Mouse (Mus musculus) limb, embryonic 10.5 days (tissue): ENCODE results near the gene Slc15a3. TPM values are rescaled to one million over a fixed set of nuclear protein-coding genes. Genes with fewer than 3 reads are reported as not detected.

ENCODE experiments used
- DNase-seq: peaks from one replicate; pipeline ENCODE4 v3.0.0-alpha.2; 2017; ENCODE audit warnings: low spot score
- H3K27ac ChIP-seq: fragments of 300-500 bp; sonication (generic); 2 replicates; pipeline ENCODE4 v1.5.1; 2016; ENCODE audit warnings: mild to moderate bottlenecking
- H3K27me3 ChIP-seq: fragments of 300-500 bp; sonication (generic); 2 replicates; pipeline ENCODE4 v1.6.1; 2016; ENCODE audit warnings: low read depth, mild to moderate bottlenecking; ENCODE audit not compliant: poor library complexity, severe bottlenecking
- H3K36me3 ChIP-seq: fragments of 300-500 bp; sonication (generic); 2 replicates; pipeline ENCODE4 v1.6.1; 2016; ENCODE audit warnings: mild to moderate bottlenecking, moderate library complexity
- H3K4me1 ChIP-seq: fragments of 300-500 bp; sonication (generic); 2 replicates; pipeline ENCODE4 v1.6.1; 2016
- H3K4me3 ChIP-seq: fragments of 300-500 bp; sonication (generic); 2 replicates; pipeline ENCODE4 v1.5.1; 2016; ENCODE audit warnings: mild to moderate bottlenecking, moderate library complexity
- H3K9me3 ChIP-seq: fragments of 300-500 bp; sonication (generic); replicated peaks from 2 replicates; pipeline ENCODE4 v1.6.1; 2016; ENCODE audit warnings: mild to moderate bottlenecking
- WGBS: fragments of 180-500 bp; shearing (Covaris S2); methylation state at CpG from one replicate; pipeline ENCODE4 v1.1.7; 2016; 5-methylcytosine and 5-hydroxymethylcytosine counted together
- polyA plus RNA-seq: library from polyadenylated mRNA; unstranded; fragments of >200 nt; fragmentation: Nextera tagmentation; extraction: Ambion mirVana; gene quantifications from 2 replicates; pipeline ENCODE4 v1.2.1, GENCODE M21; 2016

Slc15a3 gene
- polyA plus RNA-seq, 1 experiment from 2014 or later: 0.28 TPM

GRCm38 (mm10) chr19:10860072-10860497 lies 20.6 kb downstream of the Slc15a3 start:
- 47% methylated on average over 22 of the region's 22 CpGs for WGBS
- Histone ChIP-seq H3K27ac (no peak overlapping the region), H3K4me1 (peaks cover 5% of the 10 kb centered on the region), H3K4me3 (no peak overlapping the region), H3K27me3 (no peaks in the 10 kb centered on the region), H3K9me3 (no peaks in the 10 kb centered on the region), H3K36me3 (peaks cover 100% of the 10 kb centered on the region)
- DNase-seq: no peak

- Histone ChIP-seq H3K27ac (no peak overlapping the region), H3K4me3 (no peak overlapping the region), H3K36me3 (peaks cover 74% of the 10 kb centered on the region), H3K4me1 (peaks cover 28% of the 10 kb centered on the region), H3K9me3 (no peaks in the 10 kb centered on the region), H3K27me3 (no peaks in the 10 kb centered on the region)
- no peak for DNase-seq
- WGBS: 95% methylated on average over 13 of the region's 13 CpGs
Measured at GRCm38 (mm10) chr19:10866351-10866750, 26.8 kb downstream of the Slc15a3 start.

GRCm38 (mm10) chr19:10867946-10868622 lies 28.6 kb downstream of the Slc15a3 start:
- no peaks in the 10 kb centered on the region for H3K27me3 ChIP-seq
- H3K27ac ChIP-seq: peak overlapping the region; percentile 96
- H3K4me1 ChIP-seq: peaks cover 28% of the 10 kb centered on the region
- no peaks in the 10 kb centered on the region for H3K9me3 ChIP-seq
- H3K4me3 ChIP-seq: peak overlapping the region; percentile 73
- 43% methylated on average over 5 of the region's 5 CpGs for WGBS
- H3K36me3 ChIP-seq: peaks cover 74% of the 10 kb centered on the region
- DNase-seq: no peak

DNA sequence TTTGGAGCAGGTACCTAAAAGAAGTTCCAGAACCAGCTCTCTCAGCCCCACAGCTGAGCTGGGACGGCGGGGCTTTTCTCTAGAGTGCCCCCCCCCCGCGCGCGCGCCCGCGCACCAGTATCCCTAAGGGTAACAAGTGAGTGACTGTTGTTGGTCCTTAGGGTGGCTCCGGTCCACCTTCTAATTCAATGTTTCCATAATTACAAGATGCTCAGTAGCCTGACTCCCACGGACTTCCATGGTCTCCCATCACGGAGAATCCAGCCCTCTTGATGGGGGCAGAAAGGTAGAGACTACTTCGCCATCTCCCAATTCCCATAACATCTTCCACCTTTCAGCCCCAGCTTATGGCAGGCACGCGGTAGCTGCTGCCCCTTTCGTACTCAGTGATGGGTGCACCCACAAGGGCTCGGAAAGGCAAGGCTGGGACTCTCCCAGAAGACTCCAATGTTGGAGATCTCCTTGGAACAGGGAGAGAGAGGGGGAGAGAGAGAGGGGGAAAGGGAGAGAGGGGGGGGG lies 29.2 kb downstream of the Slc15a3 start:
- no peaks in the 10 kb centered on the region for H3K27me3 ChIP-seq
- peak overlapping the region; percentile 73 for H3K4me3 ChIP-seq
- H3K9me3 ChIP-seq: no peaks in the 10 kb centered on the region
- peaks cover 74% of the 10 kb centered on the region for H3K36me3 ChIP-seq
- DNase-seq: peak; percentile 62
- peaks cover 28% of the 10 kb centered on the region for H3K4me1 ChIP-seq
- peak overlapping the region; percentile 96 for H3K27ac ChIP-seq
- under 1% methylated on average over 17 of the region's 17 CpGs for WGBS

- WGBS: 0% methylated on average over 43 of the region's 43 CpGs
- peaks cover 28% of the 10 kb centered on the region for H3K4me1 ChIP-seq
- peak overlapping the region; percentile 73 for H3K4me3 ChIP-seq
- H3K27ac ChIP-seq: peak overlapping the region; percentile 96
- DNase-seq: peak; percentile 91
- H3K27me3 ChIP-seq: no peaks in the 10 kb centered on the region
- H3K36me3 ChIP-seq: peaks cover 74% of the 10 kb centered on the region
- no peaks in the 10 kb centered on the region for H3K9me3 ChIP-seq
Measured at GRCm38 (mm10) chr19:10869241-10869885, 29.8 kb downstream of the Slc15a3 start.

- H3K9me3 ChIP-seq: no peaks in the 10 kb centered on the region
- no peaks in the 10 kb centered on the region for H3K27me3 ChIP-seq
- peak within 1 kb of the TSS; percentile 73 for H3K4me3 ChIP-seq
- H3K4me1 ChIP-seq: peaks cover 28% of the 10 kb centered on the region
- H3K36me3 ChIP-seq: peaks cover 73% of the 10 kb centered on the region
- peak within 1 kb of the TSS; percentile 96 for H3K27ac ChIP-seq
- 4% methylated on average over 8 of the region's 8 CpGs for WGBS
- no peak for DNase-seq
Measured at GRCm38 (mm10) chr19:10869886-10870527, 30.5 kb downstream of the Slc15a3 start, which contains the start of gene Tmem132a. Gene Tmem132a (minus strand): TSS chr19:10869940.

DNA sequence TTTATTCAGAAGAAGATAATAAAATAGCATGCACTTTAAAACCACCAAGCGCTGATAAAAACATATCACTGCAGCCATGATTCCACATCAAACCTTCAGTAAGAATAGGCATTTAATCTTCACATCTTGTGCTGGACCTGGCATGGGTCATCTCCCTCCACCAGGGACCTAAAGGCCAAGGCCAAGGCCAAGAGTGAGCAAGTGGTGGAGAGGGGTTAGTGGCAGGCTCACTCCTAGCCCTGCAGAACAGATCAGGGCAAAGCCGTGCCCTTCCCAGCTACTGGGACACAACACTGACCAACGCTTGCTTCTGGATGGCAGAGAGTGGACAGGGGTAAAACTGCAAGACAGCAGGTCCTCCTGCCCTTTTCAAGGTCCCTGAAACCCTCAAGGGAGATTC lies 31.1 kb downstream of the Slc15a3 start:
- DNase-seq: no peak
- Histone ChIP-seq H3K27ac (no peak overlapping the region), H3K36me3 (peaks cover 67% of the 10 kb centered on the region), H3K4me3 (no peak overlapping the region), H3K4me1 (peaks cover 28% of the 10 kb centered on the region), H3K27me3 (no peaks in the 10 kb centered on the region), H3K9me3 (no peaks in the 10 kb centered on the region)
- WGBS: 92% methylated on average over 3 of the region's 3 CpGs

DNA sequence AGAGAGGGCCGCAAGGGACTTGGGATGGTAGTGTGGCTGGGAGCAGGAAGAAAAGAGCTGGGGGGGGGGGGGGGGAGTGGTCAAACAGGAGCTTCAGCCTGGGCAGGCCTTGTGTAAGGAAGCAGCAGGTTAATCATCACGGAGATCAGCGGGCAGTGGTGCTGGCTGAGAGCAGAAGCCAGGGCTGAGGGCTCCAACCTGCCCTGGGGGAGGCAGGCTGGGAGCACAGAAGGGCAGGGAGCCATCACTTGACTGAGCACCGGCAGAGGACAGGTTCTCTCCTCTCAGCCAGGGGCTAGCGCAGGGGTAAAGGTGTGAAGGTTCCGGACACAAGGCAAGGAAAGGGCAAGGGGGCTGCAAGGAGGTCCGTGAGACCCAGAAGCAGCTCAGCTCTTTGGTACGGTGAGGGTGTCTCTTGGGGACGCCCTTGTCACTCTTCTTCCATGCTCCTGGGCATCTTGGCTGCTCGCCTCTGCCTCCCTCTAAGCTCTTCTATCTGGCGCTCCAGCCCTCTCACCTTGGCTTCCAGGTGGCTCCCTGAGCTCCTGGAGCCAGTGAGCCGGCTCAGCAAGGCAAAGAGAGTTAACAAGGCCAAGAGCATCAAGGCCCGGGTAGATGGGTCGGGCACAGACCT lies 31.9 kb downstream of the Slc15a3 start:
- 80% methylated on average over 14 of the region's 14 CpGs for WGBS

GRCm38 (mm10) chr19:10878201-10878837 lies 38.8 kb downstream of the Slc15a3 start:
- no peak for DNase-seq
- no peaks in the 10 kb centered on the region for H3K9me3 ChIP-seq
- H3K4me3 ChIP-seq: no peak overlapping the region
- 91% methylated on average over 7 of the region's 7 CpGs for WGBS
- no peaks in the 10 kb centered on the region for H3K27me3 ChIP-seq
- H3K4me1 ChIP-seq: peaks cover 24% of the 10 kb centered on the region
- H3K36me3 ChIP-seq: peaks cover 37% of the 10 kb centered on the region
- no peak overlapping the region for H3K27ac ChIP-seq

More for the DNA sequence above, 31.9 kb downstream of the Slc15a3 start:
- Histone ChIP-seq H3K36me3 (peaks cover 60% of the 10 kb centered on the region), H3K27me3 (no peaks in the 10 kb centered on the region), H3K9me3 (no peaks in the 10 kb centered on the region), H3K27ac (no peak overlapping the region), H3K4me3 (no peak overlapping the region), H3K4me1 (peaks cover 28% of the 10 kb centered on the region)
- no peak for DNase-seq

DNA sequence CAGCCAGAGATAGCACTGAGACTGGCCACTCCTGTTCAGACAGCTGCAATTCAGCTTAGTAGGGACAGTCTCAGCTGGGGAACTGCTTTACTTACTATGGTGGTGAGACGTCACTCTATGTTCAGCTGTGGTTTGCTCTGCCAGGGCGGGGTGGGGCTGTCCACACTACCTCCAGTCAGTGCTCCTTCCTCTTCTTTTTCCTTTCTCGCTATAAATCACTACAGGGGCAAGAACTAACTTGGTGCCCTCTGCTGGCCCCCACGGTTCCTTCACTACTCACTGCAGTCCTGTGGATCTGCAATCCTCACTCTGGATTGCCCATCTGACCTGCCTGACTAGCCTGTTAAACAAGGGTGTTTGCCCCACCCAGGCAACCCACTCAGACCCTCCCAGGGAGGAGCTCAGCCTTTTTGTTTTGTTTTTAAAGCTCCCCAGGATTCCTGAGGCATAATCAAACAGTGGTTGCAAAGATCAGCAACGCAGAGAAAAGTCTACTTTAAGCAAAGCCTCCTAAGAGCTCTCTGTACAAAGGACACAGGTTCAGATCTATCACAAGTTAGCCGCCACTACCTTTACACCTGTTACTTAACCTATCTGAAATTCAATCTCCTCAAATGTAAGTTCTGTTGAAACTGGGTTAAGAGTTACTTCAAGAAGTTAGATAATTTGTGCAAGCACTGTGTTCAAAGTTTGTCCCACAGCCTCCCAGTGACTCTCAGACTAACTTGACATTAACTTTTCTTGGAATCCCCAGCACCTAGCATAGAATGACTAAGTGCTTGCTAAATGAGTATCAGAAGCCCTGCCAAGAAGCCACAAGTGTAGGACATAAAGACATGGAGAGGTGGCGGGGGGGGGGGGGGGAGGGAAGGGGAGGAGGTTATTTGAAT lies 40.8 kb downstream of the Slc15a3 start:
- WGBS: 58% methylated on average over 7 of the region's 7 CpGs
- Histone ChIP-seq H3K27me3 (no peaks in the 10 kb centered on the region), H3K36me3 (peaks cover 20% of the 10 kb centered on the region), H3K4me1 (peaks cover 24% of the 10 kb centered on the region), H3K27ac (0 out of 2 replicates have a peak overlapping the region, but pooled peaks have one; percentile 96), H3K9me3 (no peaks in the 10 kb centered on the region), H3K4me3 (peak overlapping the region; percentile 74)
- no peak for DNase-seq

DNA sequence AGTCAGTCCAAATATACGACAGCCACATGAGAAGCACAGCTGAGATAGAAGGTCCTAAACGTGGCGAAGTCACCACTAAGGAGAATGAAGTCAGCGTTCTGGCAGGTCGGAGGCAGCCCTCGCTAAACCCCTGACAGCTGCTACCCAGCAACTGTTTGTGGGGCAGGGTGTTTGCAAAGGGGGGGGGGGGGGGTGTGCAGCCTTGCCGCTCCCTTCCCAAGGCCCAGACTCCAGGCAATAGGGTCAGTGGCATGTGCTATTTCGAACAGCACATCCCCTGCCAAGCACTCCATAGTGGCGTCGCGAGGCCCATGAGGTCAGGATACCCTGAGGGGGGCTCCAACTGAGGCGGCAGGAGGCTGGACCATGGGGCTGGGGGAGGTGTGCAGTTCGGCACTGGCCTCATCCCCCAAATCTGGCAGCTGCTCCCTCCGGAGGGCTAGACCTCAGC lies 41.5 kb downstream of the Slc15a3 start:
- DNase-seq: no peak
- Histone ChIP-seq H3K27ac (peak overlapping the region; percentile 96), H3K27me3 (no peaks in the 10 kb centered on the region), H3K36me3 (peaks cover 20% of the 10 kb centered on the region), H3K4me1 (peaks cover 24% of the 10 kb centered on the region), H3K4me3 (peak overlapping the region; percentile 74), H3K9me3 (no peaks in the 10 kb centered on the region)
- 4% methylated on average over 14 of the region's 14 CpGs for WGBS
